Mouse (Mus musculus): ENCODE measurements around the gene Crtc3. TPM values are rescaled to one million over a fixed set of nuclear protein-coding genes. Genes with fewer than 3 reads are reported as not detected.

The Crtc3 gene
- polyA plus RNA-seq, 1 experiment from 2014 or later = 23.9 TPM

- Histone ChIP-seq H3K4me1 (peaks cover 58% of the 10 kb centered on the region), H3K27ac (no peak overlapping the region; the same call in 1 of the 2 replicates), H3K36me3 (peaks cover 4% of the 10 kb centered on the region; the same call in 1 of the 2 replicates), H3K9ac (no peak overlapping the region), H3K4me3 (no peak overlapping the region), H3K9me3 (no peaks in the 10 kb centered on the region), H3K4me2 (replicated peaks) (no peak overlapping the region), H3K27me3 (no peaks in the 10 kb centered on the region)
- WGBS = 66% methylated on average over 10 of the region's 10 CpGs
- ATAC-seq (ENCODE audit: low FRiP score, low read depth) = no peak
Observed at GRCm38 (mm10) chr7:80653077-80653476, 35.6 kb downstream of the Crtc3 start.

GRCm38 (mm10) chr7:80652289-80652688, 36.4 kb downstream of the Crtc3 start:
- Histone ChIP-seq H3K27ac (no peak overlapping the region; the same call in 1 of the 2 replicates), H3K4me3 (no peak overlapping the region), H3K4me2 (replicated peaks) (no peak overlapping the region), H3K9me3 (no peaks in the 10 kb centered on the region), H3K4me1 (peaks cover 50% of the 10 kb centered on the region), H3K36me3 (peaks cover 4% of the 10 kb centered on the region; the same call in 1 of the 2 replicates), H3K9ac (no peak overlapping the region), H3K27me3 (no peaks in the 10 kb centered on the region)
- WGBS = 58% methylated on average over 5 of the region's 5 CpGs
- no peak for ATAC-seq (ENCODE audit: low FRiP score, low read depth)

GRCm38 (mm10) chr7:80647437-80647871, 41.2 kb downstream of the Crtc3 start:
- Histone ChIP-seq H3K27me3 (no peaks in the 10 kb centered on the region), H3K4me2 (replicated peaks) (no peak overlapping the region), H3K27ac (peak overlapping the region; percentile 15; the same call in 1 of the 2 replicates), H3K4me1 (peaks cover 23% of the 10 kb centered on the region), H3K4me3 (no peak overlapping the region), H3K9me3 (no peaks in the 10 kb centered on the region), H3K36me3 (peaks cover 4% of the 10 kb centered on the region; the same call in 1 of the 2 replicates), H3K9ac (no peak overlapping the region)
- WGBS = 76% methylated on average over 7 of the region's 7 CpGs
- ATAC-seq (ENCODE audit: low FRiP score, low read depth) = no peak

GRCm38 (mm10) chr7:80646093-80647025, 42.3 kb downstream of the Crtc3 start:
- Histone ChIP-seq H3K27ac (no peak overlapping the region), H3K36me3 (peaks cover 4% of the 10 kb centered on the region; the same call in 1 of the 2 replicates), H3K4me2 (replicated peaks) (no peak overlapping the region), H3K9me3 (no peaks in the 10 kb centered on the region), H3K27me3 (no peaks in the 10 kb centered on the region), H3K4me1 (peaks cover 26% of the 10 kb centered on the region), H3K4me3 (no peak overlapping the region), H3K9ac (no peak overlapping the region)
- ATAC-seq (ENCODE audit: low FRiP score, low read depth) = 0 out of 2 replicates have a peak, but pooled peaks have one; percentile 24
- 80% methylated on average over 10 of the region's 10 CpGs for WGBS

GRCm38 (mm10) chr7:80642976-80643666, 45.6 kb downstream of the Crtc3 start:
- Histone ChIP-seq H3K36me3 (no peaks in the 10 kb centered on the region), H3K4me3 (no peak overlapping the region), H3K4me1 (peaks cover 45% of the 10 kb centered on the region), H3K9ac (no peak overlapping the region), H3K4me2 (replicated peaks) (no peak overlapping the region), H3K27me3 (no peaks in the 10 kb centered on the region), H3K9me3 (no peaks in the 10 kb centered on the region), H3K27ac (no peak overlapping the region)
- ATAC-seq (ENCODE audit: low FRiP score, low read depth) = no peak
- WGBS = 72% methylated on average over 8 of the region's 8 CpGs

- ATAC-seq (ENCODE audit: low FRiP score, low read depth) = no peak
- Histone ChIP-seq H3K27ac (no peak overlapping the region), H3K36me3 (no peaks in the 10 kb centered on the region), H3K4me1 (peaks cover 45% of the 10 kb centered on the region), H3K4me3 (no peak overlapping the region), H3K9ac (no peak overlapping the region), H3K27me3 (no peaks in the 10 kb centered on the region), H3K9me3 (no peaks in the 10 kb centered on the region), H3K4me2 (replicated peaks) (no peak overlapping the region)
- 51% methylated on average over 5 of the region's 5 CpGs for WGBS
Observed at GRCm38 (mm10) chr7:80642552-80642951, 46.1 kb downstream of the Crtc3 start.

GRCm38 (mm10) chr7:80641899-80642298, 46.8 kb downstream of the Crtc3 start:
- Histone ChIP-seq H3K27ac (no peak overlapping the region), H3K4me3 (no peak overlapping the region), H3K9ac (no peak overlapping the region), H3K9me3 (no peaks in the 10 kb centered on the region), H3K27me3 (no peaks in the 10 kb centered on the region), H3K4me2 (replicated peaks) (no peak overlapping the region), H3K4me1 (peaks cover 50% of the 10 kb centered on the region), H3K36me3 (no peaks in the 10 kb centered on the region)
- WGBS = 63% methylated on average over 7 of the region's 7 CpGs
- no peak for ATAC-seq (ENCODE audit: low FRiP score, low read depth)

- Histone ChIP-seq H3K27me3 (no peaks in the 10 kb centered on the region), H3K36me3 (no peaks in the 10 kb centered on the region), H3K4me3 (no peak overlapping the region), H3K9me3 (no peaks in the 10 kb centered on the region), H3K4me1 (peaks cover 54% of the 10 kb centered on the region), H3K9ac (no peak overlapping the region), H3K4me2 (replicated peaks) (no peak overlapping the region), H3K27ac (no peak overlapping the region)
- ATAC-seq (ENCODE audit: low FRiP score, low read depth) = no peak
- WGBS = 27% methylated on average over 4 of the region's 4 CpGs
Observed at GRCm38 (mm10) chr7:80641497-80641896, 47.2 kb downstream of the Crtc3 start.

- H3K4me3 ChIP-seq = no peak overlapping the region
- no peaks in the 10 kb centered on the region for H3K27me3 ChIP-seq
- H3K9me3 ChIP-seq = no peaks in the 10 kb centered on the region
- ATAC-seq (ENCODE audit: low FRiP score, low read depth) = no peak
- H3K27ac ChIP-seq = no peak overlapping the region
- no peaks in the 10 kb centered on the region for H3K36me3 ChIP-seq
- peaks cover 56% of the 10 kb centered on the region for H3K4me1 ChIP-seq
- H3K4me2 ChIP-seq (replicated peaks) = no peak overlapping the region
- WGBS = 74% methylated on average over 3 of the region's 3 CpGs
- H3K9ac ChIP-seq = no peak overlapping the region
Observed at GRCm38 (mm10) chr7:80639981-80640380, 48.7 kb downstream of the Crtc3 start.

- no peak for ATAC-seq (ENCODE audit: low FRiP score, low read depth)
- H3K27ac ChIP-seq = no peak overlapping the region
- H3K4me3 ChIP-seq = no peak overlapping the region
- H3K9me3 ChIP-seq = no peaks in the 10 kb centered on the region
- H3K4me2 ChIP-seq (replicated peaks) = no peak overlapping the region
- no peak overlapping the region for H3K9ac ChIP-seq
- 80% methylated on average over 10 of the region's 10 CpGs for WGBS
- H3K27me3 ChIP-seq = no peaks in the 10 kb centered on the region
- peaks cover 55% of the 10 kb centered on the region for H3K4me1 ChIP-seq
- no peaks in the 10 kb centered on the region for H3K36me3 ChIP-seq
Observed at GRCm38 (mm10) chr7:80638460-80638859, 50.2 kb downstream of the Crtc3 start.

- Histone ChIP-seq H3K36me3 (no peaks in the 10 kb centered on the region), H3K27me3 (no peaks in the 10 kb centered on the region), H3K27ac (no peak overlapping the region), H3K4me2 (replicated peaks) (no peak overlapping the region), H3K4me1 (peaks cover 46% of the 10 kb centered on the region), H3K9me3 (no peaks in the 10 kb centered on the region), H3K4me3 (no peak overlapping the region), H3K9ac (no peak overlapping the region)
- 77% methylated on average over 9 of the region's 9 CpGs for WGBS
- no peak for ATAC-seq (ENCODE audit: low FRiP score, low read depth)
Observed at GRCm38 (mm10) chr7:80636953-80637800, 51.5 kb downstream of the Crtc3 start.
